Mouse (Mus musculus) cortical plate, adult 2 months (tissue): ENCODE measurements around the gene Gm9837. TPM values are rescaled to one million over a fixed set of nuclear protein-coding genes. Genes with fewer than 3 reads are reported as not detected.

Source experiments
- H3K27ac ChIP-seq: fragments of 200-500 bp; 2 replicates; pipeline ENCODE4 v1.5.1; 2012; ENCODE audit warnings: low read length, control low read depth, inconsistent platforms; ENCODE audit not compliant: insufficient read depth
- H3K4me1 ChIP-seq: fragments of 200-500 bp; 2 replicates; pipeline ENCODE4 v1.6.1; 2011; ENCODE audit warnings: low read length; ENCODE audit not compliant: control insufficient read depth, insufficient read depth
- H3K4me3 ChIP-seq: fragments of 200-500 bp; 2 replicates; pipeline ENCODE4 v1.5.1; 2011; ENCODE audit warnings: mild to moderate bottlenecking, low read length, control low read depth; ENCODE audit not compliant: insufficient read depth
- CTCF ChIP-seq: fragments of 200-500 bp; IDR thresholded peaks from 2 replicates; pipeline ENCODE4 v1.5.1; 2011; ENCODE audit warnings: mild to moderate bottlenecking, control low read depth, low read length; ENCODE audit not compliant: insufficient read depth; ENCODE audit errors: extremely low read depth
- POLR2A ChIP-seq: fragments of 200-500 bp; IDR thresholded peaks from 2 replicates; pipeline ENCODE4 v1.6.1; 2011; ENCODE audit warnings: mild to moderate bottlenecking, low read length, control low read depth; ENCODE audit not compliant: insufficient read depth; ENCODE audit errors: extremely low read depth
- polyA plus RNA-seq: library from polyadenylated mRNA; depleted of rRNA; stranded (reverse); fragments of >200 nt; gene quantifications from 2 replicates; pipeline ENCODE4 v1.2.3, GENCODE M21; 2012

Gene Gm9837
- polyA plus RNA-seq, 1 experiment, result not detected

DNA sequence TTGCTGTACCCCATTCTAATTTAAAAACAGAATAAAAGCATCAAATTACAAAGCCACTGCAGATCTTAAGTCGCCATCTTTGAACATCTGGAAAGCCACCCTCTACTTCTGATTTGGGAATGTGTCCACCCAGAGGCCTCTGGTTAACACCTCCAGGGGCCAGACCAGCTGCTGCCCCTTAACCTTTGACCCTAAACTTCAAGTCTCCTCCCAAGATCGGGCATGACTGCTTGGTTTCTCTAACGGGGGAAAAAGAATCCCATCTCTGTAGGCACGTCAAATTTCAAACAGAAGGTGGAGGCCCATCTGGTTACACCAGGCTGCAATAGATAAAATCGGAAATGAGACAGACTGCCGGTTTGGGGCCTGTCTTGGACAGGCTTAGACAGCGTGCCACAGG, 7.6 kb upstream of the Gm9837 start:
- Histone ChIP-seq H3K27ac (no peak overlapping the region), H3K4me3 (peak overlapping the region; percentile 59), H3K4me1 (peaks cover 2% of the 10 kb centered on the region)
- TF ChIP-seq POLR2A, result no peak
- TF ChIP-seq CTCF, result no peak

DNA sequence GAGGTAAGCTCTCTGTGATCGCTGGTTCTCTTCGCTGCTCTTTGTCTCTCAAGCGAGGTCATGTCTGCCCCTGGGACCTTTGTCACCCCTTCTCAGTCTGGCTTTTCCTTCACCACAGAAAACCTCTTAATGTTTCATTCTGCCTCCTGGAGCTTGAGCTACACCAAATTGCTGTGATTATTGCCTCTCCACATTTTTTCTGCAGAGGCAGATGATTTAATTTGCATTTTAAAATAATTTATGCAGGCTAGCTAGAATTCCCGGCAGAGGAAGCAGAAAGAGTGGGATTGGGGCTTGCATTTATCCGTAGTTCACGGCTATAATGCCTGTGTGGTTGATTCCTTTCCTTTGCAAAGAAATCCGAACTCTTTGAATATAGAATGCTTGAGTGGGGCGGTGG, 5.3 kb upstream of the Gm9837 start:
- TF ChIP-seq POLR2A (no peak), CTCF (no peak)
- Histone ChIP-seq H3K4me1 (peaks cover 4% of the 10 kb centered on the region), H3K27ac (0 out of 2 replicates have a peak overlapping the region, but pooled peaks have one; percentile 65), H3K4me3 (peak overlapping the region; percentile 2; the same call in 1 of the 2 replicates)

- peaks cover 7% of the 10 kb centered on the region for H3K4me1 ChIP-seq
These were observed 2.4 kb upstream of the Gm9837 start for GRCm38 (mm10) chr11:53472709-53473108.

GRCm38 (mm10) chr11:53469294-53469967, 848 bp downstream of the Gm9837 start:
- H3K27ac ChIP-seq, result peak overlapping the region; percentile 88
- TF ChIP-seq CTCF, result no peak
- no peak for TF ChIP-seq POLR2A
- peaks cover 8% of the 10 kb centered on the region for H3K4me1 ChIP-seq
- 0 out of 2 replicates have a peak overlapping the region, but pooled peaks have one; percentile 3 for H3K4me3 ChIP-seq

More at GRCm38 (mm10) chr11:53472709-53473108, 2.4 kb upstream of the Gm9837 start:
- no peak overlapping the region for H3K4me3 ChIP-seq
- TF ChIP-seq CTCF (0 out of 2 replicates have a peak, but pooled peaks have one; percentile 18), POLR2A (no peak)
- H3K27ac ChIP-seq, result no peak overlapping the region

DNA sequence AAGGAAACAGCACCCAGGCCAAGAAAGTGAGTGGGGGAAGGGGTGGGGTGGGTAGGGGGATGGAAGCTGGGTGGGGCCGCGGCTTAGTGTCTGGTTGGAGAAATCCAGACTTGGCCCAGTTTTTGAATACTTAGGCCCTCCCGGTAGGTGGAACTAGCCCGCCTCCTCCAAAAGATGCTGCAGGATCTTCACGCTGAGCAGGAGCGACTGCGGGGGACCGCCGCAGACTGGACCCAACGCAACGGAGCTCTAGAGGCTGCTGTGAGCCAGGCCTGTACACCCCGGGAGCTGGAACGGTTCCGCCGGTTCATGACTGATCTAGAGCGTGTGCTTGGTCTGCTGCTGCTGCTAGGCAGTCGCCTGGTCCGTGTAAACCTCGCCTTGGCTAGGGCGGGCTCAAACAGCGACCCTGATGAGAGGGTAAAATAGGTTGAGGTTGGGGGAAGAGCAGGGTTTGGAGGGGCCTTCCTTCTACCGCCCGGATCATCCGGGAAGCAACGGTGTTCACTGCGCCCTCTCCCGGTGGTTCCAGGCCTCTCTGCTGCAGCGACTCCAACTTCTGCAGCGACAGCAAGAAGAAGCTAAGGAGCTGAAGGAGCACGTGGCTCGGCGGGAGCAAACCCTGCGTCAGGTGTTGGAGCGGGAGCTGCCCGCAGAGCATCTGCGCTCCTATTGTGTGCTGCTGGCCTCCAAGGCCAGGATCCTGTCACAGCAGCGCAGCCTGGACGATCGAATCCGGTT, 3.9 kb downstream of the Gm9837 start:
- Histone ChIP-seq H3K4me1 (peaks cover 8% of the 10 kb centered on the region), H3K4me3 (peak overlapping the region; percentile 35), H3K27ac (peak overlapping the region; percentile 32; the same call in 1 of the 2 replicates)
- TF ChIP-seq POLR2A (no peak), CTCF (peak; percentile 60)

GRCm38 (mm10) chr11:53463551-53464424, 6.5 kb downstream of the Gm9837 start:
- Histone ChIP-seq H3K4me3 (peak overlapping the region; percentile 30), H3K4me1 (peaks cover 3% of the 10 kb centered on the region; the same call in 1 of the 2 replicates), H3K27ac (no peak overlapping the region)
- TF ChIP-seq POLR2A (no peak), CTCF (no peak)

- Histone ChIP-seq H3K4me3 (no peak overlapping the region), H3K27ac (0 out of 2 replicates have a peak overlapping the region, but pooled peaks have one; percentile 57), H3K4me1 (peaks cover under 1% of the 10 kb centered on the region; the same call in 1 of the 2 replicates)
- no peak for TF ChIP-seq POLR2A
- TF ChIP-seq CTCF, result no peak
These were observed 8.6 kb downstream of the Gm9837 start for GRCm38 (mm10) chr11:53461727-53462126.

GRCm38 (mm10) chr11:53460192-53460591, 10.1 kb downstream of the Gm9837 start:
- Histone ChIP-seq H3K4me1 (no peaks in the 10 kb centered on the region), H3K4me3 (no peak overlapping the region), H3K27ac (no peak overlapping the region)
- TF ChIP-seq POLR2A (no peak), CTCF (no peak)

DNA sequence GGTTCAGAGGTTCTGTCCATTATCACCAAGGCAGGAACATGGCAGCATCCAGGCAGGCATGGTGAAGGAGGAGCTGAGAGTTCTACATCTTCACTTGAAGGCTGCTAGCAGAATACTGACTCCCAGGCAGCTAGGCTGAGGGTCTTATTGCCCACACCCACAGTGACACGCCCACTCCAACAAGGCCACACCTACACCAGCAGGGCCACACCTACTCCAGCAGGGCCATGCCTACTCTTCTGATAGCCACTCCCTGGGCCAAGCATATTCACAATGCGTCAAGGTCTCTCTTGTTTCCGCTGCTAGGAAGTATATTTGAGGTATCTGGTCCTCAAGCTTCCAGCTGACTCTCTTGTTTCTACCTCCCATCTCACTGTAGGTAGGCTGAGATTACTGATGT, 11.3 kb downstream of the Gm9837 start:
- Histone ChIP-seq H3K27ac (no peak overlapping the region), H3K4me3 (no peak overlapping the region), H3K4me1 (no peaks in the 10 kb centered on the region)
- TF ChIP-seq POLR2A, result no peak

GRCm38 (mm10) chr11:53457372-53457954, 12.8 kb downstream of the Gm9837 start:
- peak overlapping the region; percentile 63 for H3K4me3 ChIP-seq
- TF ChIP-seq CTCF (no peak), POLR2A (no peak)
- no peaks in the 10 kb centered on the region for H3K4me1 ChIP-seq
- H3K27ac ChIP-seq, result peak overlapping the region; percentile 73
